Mouse (Mus musculus) liver, postnatal 0 days (tissue): ENCODE data around the gene Sugt1. TPM values are rescaled to one million over a fixed set of nuclear protein-coding genes. Genes with fewer than 3 reads are reported as not detected.

Experiments used
- ATAC-seq: fragments of 200-750 bp; cut with Nextera tagmentation; 2 replicates; pipeline ENCODE4 v1.8.0; 2017; ENCODE audit warnings: mild to moderate bottlenecking, moderate library complexity
- DNase-seq: peaks from one replicate; pipeline ENCODE4 v3.0.0-alpha.2; 2016
- H3K27ac ChIP-seq: fragments of 300-500 bp; sonication (generic); 2 replicates; pipeline ENCODE4 v1.5.1; 2014; ENCODE audit warnings: antibody characterized with exemption, moderate library complexity, mild to moderate bottlenecking, low read depth
- H3K27me3 ChIP-seq: fragments of 300-500 bp; sonication (generic); 2 replicates; pipeline ENCODE4 v1.6.1; 2014; ENCODE audit warnings: low read length, control low read depth, mixed read lengths; ENCODE audit not compliant: insufficient read depth
- H3K36me3 ChIP-seq: fragments of 300-500 bp; sonication (generic); replicated peaks from 2 replicates; pipeline ENCODE4 v1.6.1; 2014; ENCODE audit warnings: mild to moderate bottlenecking, control low read depth, low read length, moderate library complexity, mixed read lengths; ENCODE audit not compliant: insufficient read depth
- H3K4me1 ChIP-seq: fragments of 300-500 bp; sonication (generic); 2 replicates; pipeline ENCODE4 v1.6.1; 2014; ENCODE audit warnings: antibody characterized with exemption, mild to moderate bottlenecking, control low read depth; ENCODE audit not compliant: insufficient read depth
- H3K4me2 ChIP-seq: fragments of 300-500 bp; sonication (generic); 2 replicates; pipeline ENCODE4 v1.6.1; 2014; ENCODE audit warnings: low read depth, mild to moderate bottlenecking, low read length, moderate library complexity, mixed read lengths
- H3K4me3 ChIP-seq: fragments of 300-500 bp; sonication (generic); 2 replicates; pipeline ENCODE4 v1.5.1; 2014; ENCODE audit warnings: low read depth, low read length
- H3K9ac ChIP-seq: fragments of 300-500 bp; sonication (generic); replicated peaks from 2 replicates; pipeline ENCODE4 v1.6.1; 2014; ENCODE audit warnings: mild to moderate bottlenecking, moderate library complexity
- H3K9me3 ChIP-seq: fragments of 300-500 bp; sonication (generic); 2 replicates; pipeline ENCODE4 v1.6.1; 2016; ENCODE audit warnings: mild to moderate bottlenecking, control low read depth, low read length, mixed read lengths
- CTCF ChIP-seq: sonication (generic); IDR thresholded peaks from 2 replicates; pipeline ENCODE4 v1.5.1; 2016; ENCODE audit warnings: antibody characterized with exemption, low read depth
- EP300 ChIP-seq: IDR thresholded peaks from 2 replicates; pipeline ENCODE4 v1.6.1; 2016; ENCODE audit warnings: antibody characterized with exemption, low read depth, mild to moderate bottlenecking
- WGBS: fragments of 180-500 bp; shearing (Covaris S2); extraction: QIAGEN DNeasy Blood & Tissue Kit; methylation state at CpG from one replicate; pipeline ENCODE4 v1.1.7; 2014; ENCODE audit not compliant: insufficient replicate concordance; 5-methylcytosine and 5-hydroxymethylcytosine counted together
- polyA plus RNA-seq: library from polyadenylated mRNA; unstranded; fragments of >200 nt; fragmentation: Nextera tagmentation; extraction: Ambion mirVana; gene quantifications from 2 replicates; pipeline ENCODE4 v1.2.1, GENCODE M21; 2015

The Sugt1 gene
- polyA plus RNA-seq, 1 experiment from 2014 or later = 33.2 TPM

DNA sequence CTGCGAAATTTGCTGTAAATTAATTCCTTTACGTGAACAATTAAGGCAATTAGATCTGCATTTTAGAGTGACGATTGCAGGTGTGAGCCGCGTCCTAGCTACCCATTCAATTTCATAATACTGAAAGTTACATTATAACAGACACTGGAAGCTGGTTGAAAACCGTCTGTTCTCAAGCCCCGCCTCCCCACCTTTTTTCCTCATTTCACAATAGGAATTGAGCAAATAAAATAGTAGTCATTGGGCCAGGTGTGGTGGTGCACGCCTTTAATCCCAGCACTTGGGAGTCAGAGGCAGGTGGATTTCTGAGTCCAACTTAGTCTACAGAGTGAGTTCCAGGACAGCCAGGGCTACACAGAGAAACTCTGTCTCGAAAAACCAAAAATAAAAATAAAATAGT is 54.6 kb downstream of the Sugt1 start:
- Histone ChIP-seq H3K4me3 (no peak overlapping the region), H3K27me3 (peaks cover 11% of the 10 kb centered on the region), H3K9me3 (no peaks in the 10 kb centered on the region), H3K27ac (no peak overlapping the region), H3K36me3 (no peaks in the 10 kb centered on the region), H3K4me2 (no peak overlapping the region), H3K9ac (no peak overlapping the region), H3K4me1 (peaks cover 6% of the 10 kb centered on the region; the same call in 1 of the 2 replicates)
- TF ChIP-seq CTCF (no peak), EP300 (no peak)
- WGBS = 66% methylated on average over 9 of the region's 9 CpGs
- ATAC-seq (peak; percentile 79), DNase-seq (peak; percentile 27)

DNA sequence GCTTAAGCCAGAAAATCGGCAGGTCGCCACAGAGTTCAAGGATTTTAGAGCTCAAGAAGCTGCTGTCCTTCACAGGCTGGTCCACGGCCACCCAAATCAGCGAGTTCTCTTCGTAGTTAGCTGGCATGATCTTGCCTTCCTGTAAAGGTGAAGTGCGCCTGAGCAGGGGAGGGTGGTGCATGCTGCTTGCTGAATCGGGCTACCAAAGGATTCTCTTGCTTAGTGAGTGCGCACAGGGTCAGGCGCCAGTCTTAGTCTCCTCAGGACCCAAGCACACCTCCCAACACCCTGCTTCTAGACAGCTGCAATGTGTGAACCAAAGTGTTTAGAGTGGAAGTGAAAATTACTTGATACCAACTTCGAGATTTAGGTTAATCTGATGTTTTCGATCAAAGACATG is 57.9 kb downstream of the Sugt1 start:
- no peak for DNase-seq
- Histone ChIP-seq H3K36me3 (no peaks in the 10 kb centered on the region), H3K4me2 (no peak overlapping the region), H3K4me3 (no peak overlapping the region), H3K27ac (no peak overlapping the region), H3K9me3 (no peaks in the 10 kb centered on the region), H3K9ac (no peak overlapping the region), H3K4me1 (peaks cover 6% of the 10 kb centered on the region; the same call in 1 of the 2 replicates), H3K27me3 (peaks cover 11% of the 10 kb centered on the region)
- no peak for ATAC-seq
- TF ChIP-seq EP300 (no peak), CTCF (no peak)
- 21% methylated on average over 11 of the region's 11 CpGs for WGBS

DNA sequence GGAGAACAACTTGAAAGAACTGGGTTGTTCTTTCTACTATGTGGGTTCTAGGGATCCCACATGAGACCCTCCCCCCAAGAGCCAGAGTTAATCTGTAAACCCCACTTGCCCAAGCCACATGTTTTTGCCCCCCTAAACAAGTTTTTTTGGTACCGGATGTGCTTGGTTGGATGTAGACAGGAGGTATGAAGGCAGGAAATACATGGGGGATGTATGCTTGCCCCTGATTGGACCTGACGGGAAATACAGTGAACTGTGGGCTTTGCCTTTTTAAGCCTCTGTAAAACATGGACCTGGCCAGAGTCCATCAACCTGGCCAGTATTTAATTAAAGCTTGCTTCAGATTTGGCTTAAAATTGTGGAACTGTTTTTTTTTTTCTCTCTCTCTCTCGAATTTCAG is 62.2 kb downstream of the Sugt1 start:
- no peaks in the 10 kb centered on the region for H3K4me1 ChIP-seq
- ATAC-seq (no peak), DNase-seq (no peak)
- TF ChIP-seq EP300 (no peak), CTCF (no peak)
- H3K27me3 ChIP-seq = peaks cover 8% of the 10 kb centered on the region
- no peak overlapping the region for H3K4me2 ChIP-seq
- H3K9me3 ChIP-seq = no peaks in the 10 kb centered on the region
- H3K36me3 ChIP-seq = no peaks in the 10 kb centered on the region
- WGBS = 48% methylated on average over 3 of the region's 3 CpGs
- H3K9ac ChIP-seq = no peak overlapping the region
- H3K27ac ChIP-seq = no peak overlapping the region
- H3K4me3 ChIP-seq = no peak overlapping the region

DNA sequence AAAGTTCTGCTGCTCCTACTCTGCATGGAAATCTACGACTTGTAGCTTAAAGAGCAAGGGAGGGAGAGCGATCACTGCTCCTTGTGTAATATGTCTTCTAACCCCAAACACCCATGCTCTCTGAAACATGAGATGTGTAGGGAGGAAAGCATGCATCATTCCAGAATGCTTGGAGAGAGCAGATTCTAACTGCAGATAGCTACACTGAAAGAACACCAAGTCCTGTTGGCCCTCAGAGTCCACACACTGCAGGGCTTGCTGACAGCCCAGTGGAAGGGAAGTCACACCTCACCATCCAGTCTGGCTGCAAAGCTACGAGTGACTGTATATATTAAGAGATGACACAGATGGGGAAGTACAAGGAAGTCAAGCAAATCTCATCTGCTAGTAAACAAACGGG is 65.2 kb downstream of the Sugt1 start:
- H3K27me3 ChIP-seq = no peaks in the 10 kb centered on the region
- TF ChIP-seq EP300 (no peak), CTCF (no peak)
- WGBS = 59% methylated on average over 4 of the region's 4 CpGs
- H3K4me3 ChIP-seq = no peak overlapping the region
- no peak overlapping the region for H3K4me2 ChIP-seq
- H3K9ac ChIP-seq = no peak overlapping the region
- H3K4me1 ChIP-seq = no peaks in the 10 kb centered on the region
- no peaks in the 10 kb centered on the region for H3K9me3 ChIP-seq
- DNase-seq (no peak), ATAC-seq (no peak)
- no peak overlapping the region for H3K27ac ChIP-seq
- no peaks in the 10 kb centered on the region for H3K36me3 ChIP-seq

DNA sequence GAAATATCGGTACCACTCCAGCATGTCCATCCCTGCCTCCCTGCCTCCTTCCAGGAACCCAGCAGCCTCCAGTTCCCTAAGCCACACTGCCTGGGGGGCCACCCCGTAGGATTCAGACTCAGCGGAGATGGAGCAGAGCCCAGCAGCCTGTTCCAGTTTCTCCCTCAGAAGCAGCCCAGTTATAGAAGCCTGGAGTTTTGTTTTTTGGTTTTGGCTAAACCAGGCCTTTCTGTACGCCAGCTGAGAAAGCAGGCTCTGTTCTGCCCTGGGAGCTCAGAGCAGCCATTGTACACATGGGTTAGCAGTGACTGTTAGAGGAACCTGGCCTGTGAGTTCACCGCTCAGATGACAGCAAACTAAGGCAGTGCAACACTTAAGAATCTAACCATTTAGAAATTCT is 70.8 kb downstream of the Sugt1 start:
- H3K4me3 ChIP-seq = no peak overlapping the region
- no peak overlapping the region for H3K27ac ChIP-seq
- no peak for ATAC-seq
- H3K9me3 ChIP-seq = no peaks in the 10 kb centered on the region
- DNase-seq = no peak
- H3K4me2 ChIP-seq = no peak overlapping the region
- TF ChIP-seq EP300 = no peak
- no peak for TF ChIP-seq CTCF
- WGBS = 64% methylated on average over 5 of the region's 5 CpGs
- H3K36me3 ChIP-seq = no peaks in the 10 kb centered on the region
- 0 out of 2 replicates have a peak, but pooled peaks cover 5% of the 10 kb centered on the region for H3K27me3 ChIP-seq
- H3K9ac ChIP-seq = no peak overlapping the region
- peaks cover 6% of the 10 kb centered on the region for H3K4me1 ChIP-seq

DNA sequence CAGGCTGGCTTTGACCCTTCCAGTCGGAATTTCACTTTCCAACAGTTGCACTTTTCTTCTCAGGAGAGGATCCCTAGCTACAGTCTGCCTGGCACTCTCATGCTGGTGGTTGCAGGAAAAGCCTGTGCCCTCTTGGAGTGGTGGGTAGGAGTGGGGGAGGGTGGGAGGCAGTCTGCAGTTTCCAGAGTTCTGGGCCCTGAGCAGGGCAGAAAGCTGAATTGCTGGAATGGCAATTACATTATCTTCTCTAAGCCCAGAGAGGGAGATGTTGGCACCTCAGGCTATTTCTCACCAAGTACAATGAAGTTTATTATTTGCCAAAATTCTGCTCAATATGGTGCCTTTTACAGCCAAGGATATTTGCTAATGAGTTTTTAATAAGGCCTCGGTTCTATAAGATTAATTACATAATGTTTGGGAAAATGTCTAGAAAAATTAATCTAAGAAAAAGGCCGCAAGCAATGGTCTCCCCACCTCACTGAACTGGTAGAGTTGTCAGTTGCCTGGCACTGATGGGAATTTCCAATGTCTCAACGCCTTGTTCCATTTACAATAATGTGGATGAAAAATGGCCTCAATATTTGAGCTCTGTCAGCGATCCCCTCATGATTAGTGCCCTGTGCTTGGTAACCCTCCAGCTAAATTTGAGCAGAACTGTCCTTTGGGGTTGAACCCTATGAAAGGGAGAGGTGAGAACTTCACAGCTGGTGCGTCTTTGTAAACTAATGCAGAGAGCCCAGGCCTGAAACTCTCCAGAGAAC is 71.4 kb downstream of the Sugt1 start:
- no peak for ATAC-seq

More for the DNA sequence above, 71.4 kb downstream of the Sugt1 start:
- peaks cover 6% of the 10 kb centered on the region for H3K4me1 ChIP-seq
- H3K4me2 ChIP-seq = no peak overlapping the region
- DNase-seq = no peak
- H3K4me3 ChIP-seq = no peak overlapping the region
- no peaks in the 10 kb centered on the region for H3K9me3 ChIP-seq
- H3K27me3 ChIP-seq = 0 out of 2 replicates have a peak, but pooled peaks cover 5% of the 10 kb centered on the region
- no peaks in the 10 kb centered on the region for H3K36me3 ChIP-seq
- 73% methylated on average over 6 of the region's 6 CpGs for WGBS
- no peak overlapping the region for H3K27ac ChIP-seq
- TF ChIP-seq CTCF (no peak), EP300 (no peak)
- no peak overlapping the region for H3K9ac ChIP-seq
